Mouse (Mus musculus) stomach, postnatal 0 days (tissue): ENCODE results near the gene Xpr1.

ENCODE experiments used
- CTCF ChIP-seq: IDR thresholded peaks from 2 replicates; pipeline ENCODE4 v1.5.1; 2016; ENCODE audit warnings: antibody characterized with exemption, low read depth, mild to moderate bottlenecking, moderate library complexity
- EP300 ChIP-seq: optimal IDR thresholded peaks from 2 replicates; pipeline ENCODE3; 2016; ENCODE audit warnings: antibody characterized with exemption

DNA sequence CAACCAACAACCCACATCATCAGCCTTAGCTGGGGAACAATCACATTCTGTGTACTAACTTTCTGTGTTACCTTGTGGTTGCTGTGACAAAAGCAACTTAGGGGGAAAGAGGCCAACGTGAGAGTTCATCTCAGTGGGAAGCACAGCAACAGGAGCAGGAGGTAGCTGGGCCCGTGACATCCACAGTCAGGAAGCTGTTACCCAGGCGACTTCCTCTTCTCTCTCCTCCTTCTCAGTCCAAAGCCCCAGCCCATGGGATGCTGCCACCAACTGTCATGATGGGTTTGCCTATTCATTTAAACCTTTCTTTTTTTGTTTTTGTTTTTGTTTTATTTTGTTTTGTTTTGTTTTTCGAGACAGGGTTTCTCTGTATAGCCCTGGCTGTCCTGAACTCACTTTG, 25.7 kb downstream of the Xpr1 start:
- TF ChIP-seq EP300 (no peak), CTCF (no peak)
